Mouse (Mus musculus): ENCODE measurements around the gene Ralgds.

- TF ChIP-seq POLR2A (IDR thresholded peaks at IDR 0.05; ENCODE audit: low read depth, low read length) (no peak), CTCF (IDR thresholded peaks at IDR 0.05; ENCODE audit: extremely low read depth, insufficient read depth, insufficient read length, insufficient replicate concordance) (no peak)
These were observed 26.3 kb downstream of the Ralgds start for GRCm38 (mm10) chr2:28539206-28539605.

Measured in spleen, adult 2 months (tissue).